Mouse (Mus musculus) layer of hippocampus, postnatal 10 days (tissue): ENCODE data around the gene Hdac7. TPM values are rescaled to one million over a fixed set of nuclear protein-coding genes. Genes with fewer than 3 reads are reported as not detected.

Experiments used
- DNase-seq, 2 experiments: peaks; one replicate each; pipeline ENCODE4 v3.0.0; 2021; ENCODE audit warnings: low spot score in 2 of 2
- total RNA-seq, 2 experiments: library from RNA; stranded (reverse); gene quantifications; 2 replicates each; pipeline ENCODE4 v1.2.3; 2021

Hdac7 gene
- total RNA-seq, 2 experiments from 2014 or later: 29.1 to 32.0 TPM

- DNase-seq: no peak
These were observed 95.3 kb downstream of the Hdac7 start for GRCm38 (mm10) chr15:97748964-97749363.

GRCm38 (mm10) chr15:97748309-97748708, 96.0 kb downstream of the Hdac7 start:
- DNase-seq: no peak

GRCm38 (mm10) chr15:97747486-97747885, 96.8 kb downstream of the Hdac7 start:
- DNase-seq: no peak

GRCm38 (mm10) chr15:97746748-97747147, 97.6 kb downstream of the Hdac7 start:
- DNase-seq: no peak

DNA sequence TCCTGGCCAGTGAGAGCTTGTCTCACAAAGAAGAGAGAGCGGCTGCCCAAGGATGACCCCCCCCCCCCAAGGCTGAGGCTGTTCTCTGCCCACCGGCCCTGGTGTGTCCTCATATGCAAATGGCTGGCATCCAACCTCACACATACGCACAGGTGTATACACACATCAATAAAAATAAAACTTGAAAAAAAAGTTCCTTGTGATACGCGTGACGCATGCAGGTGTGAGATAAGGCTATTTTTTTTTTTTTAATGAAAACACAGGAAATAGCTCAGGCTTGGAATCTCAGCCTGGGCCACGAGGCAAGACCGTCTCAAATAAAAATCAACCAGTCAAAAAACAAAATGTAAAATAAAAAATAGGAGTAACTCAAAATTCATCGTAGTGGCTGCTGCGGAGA, 98.0 kb downstream of the Hdac7 start:
- no peak for DNase-seq

DNA sequence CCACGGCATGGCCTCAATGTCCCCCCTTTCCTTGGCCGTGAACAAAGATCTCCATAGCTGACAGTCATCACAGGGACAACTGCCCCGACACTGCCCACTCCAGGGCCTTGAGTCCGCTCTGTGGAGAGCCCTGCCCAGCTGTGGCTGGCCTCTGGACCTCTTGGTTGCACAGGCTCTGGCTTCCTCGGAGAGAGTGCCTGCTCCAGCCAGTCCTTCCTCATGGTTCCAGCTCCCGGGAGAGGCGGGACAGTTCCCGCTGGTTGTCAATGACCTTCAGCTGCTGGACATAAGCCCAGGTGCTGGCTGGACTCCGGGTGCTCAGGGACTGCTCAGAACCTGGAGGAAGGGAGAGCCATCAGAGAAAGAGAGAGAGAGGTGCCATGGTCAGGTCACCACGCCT, 99.0 kb downstream of the Hdac7 start:
- DNase-seq: no peak

DNA sequence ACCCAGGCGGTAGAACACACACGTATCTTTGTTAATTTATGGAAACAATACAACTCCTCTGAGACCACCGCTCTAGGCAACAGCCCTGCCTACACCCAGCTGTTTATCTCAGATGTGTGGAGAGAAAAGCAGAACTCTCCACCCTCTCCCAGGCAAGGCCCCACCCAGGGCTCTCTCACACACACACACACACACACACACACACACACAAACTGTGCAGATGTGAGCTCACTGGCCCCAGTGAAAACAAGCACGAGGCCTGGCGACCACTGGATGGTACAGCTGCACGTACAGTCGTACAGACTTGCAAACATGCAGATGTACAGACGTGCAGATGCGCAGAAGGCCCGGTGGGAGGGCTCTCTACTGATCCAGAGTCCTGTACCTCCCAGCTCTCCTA, 99.4 kb downstream of the Hdac7 start:
- no peak for DNase-seq

GRCm38 (mm10) chr15:97743961-97744525, 100.3 kb downstream of the Hdac7 start:
- DNase-seq: no peak

GRCm38 (mm10) chr15:97743210-97743609, 101.1 kb downstream of the Hdac7 start:
- no peak for DNase-seq

Other genes starting within 250 kb of the Hdac7 start
- 10 to 100 TPM; 32.0 to 33.7 TPM for gene Rpap3, start 138.7 kb downstream of the Hdac7 start, total RNA-seq
- gene Endou, start 113.2 kb downstream of the Hdac7 start, total RNA-seq: under 1 TPM; 0.62 to 0.73 TPM
- 10 to 100 TPM; 37.3 to 43.3 TPM for gene Rapgef3, start 76.5 kb downstream of the Hdac7 start, total RNA-seq
- gene Slc48a1, start 66.0 kb downstream of the Hdac7 start, total RNA-seq: 100 to 1,000 TPM; 104 to 118 TPM
- gene Vdr, start 66.1 kb upstream of the Hdac7 start, total RNA-seq: under 1 TPM in 1 of 2 experiments, not detected in 1; 0.07 TPM
- gene Tmem106c, start 119.7 kb upstream of the Hdac7 start, total RNA-seq: 10 to 100 TPM; 20.1 to 22.2 TPM
- 1 to 10 TPM; 1.0 to 2.6 TPM for gene Col2a1, start 160.2 kb upstream of the Hdac7 start, total RNA-seq
- gene Pfkm, start 248.1 kb upstream of the Hdac7 start, total RNA-seq: 100 to 1,000 TPM; 237 to 251 TPM
- 10 to 100 TPM; 14.2 to 17.5 TPM for gene Senp1, start 249.2 kb upstream of the Hdac7 start, total RNA-seq